Mouse (Mus musculus): Measurements from ENCODE around the gene Rapgef5.
A peak's percentile ranks its signal among the peaks of the same experiment; 100 is the strongest.

The Rapgef5 gene

GRCm38 (mm10) chr12:117720794-117721747, 204.8 kb downstream of the Rapgef5 start:
- no peak for DNase-seq (ENCODE audit: inconsistent ontology term)

GRCm38 (mm10) chr12:117721748-117722150, 205.5 kb downstream of the Rapgef5 start:
- no peak for DNase-seq (ENCODE audit: inconsistent ontology term)

- no peak for DNase-seq (ENCODE audit: inconsistent ontology term)
Measured at GRCm38 (mm10) chr12:117725011-117725410, 208.7 kb downstream of the Rapgef5 start.

- peak; percentile 25 for DNase-seq (ENCODE audit: inconsistent ontology term)
Measured at GRCm38 (mm10) chr12:117727481-117728177, 211.3 kb downstream of the Rapgef5 start.

GRCm38 (mm10) chr12:117728178-117728611, 211.9 kb downstream of the Rapgef5 start:
- peak; percentile 7 for DNase-seq (ENCODE audit: inconsistent ontology term)

GRCm38 (mm10) chr12:117733611-117734010, 217.3 kb downstream of the Rapgef5 start:
- DNase-seq (ENCODE audit: inconsistent ontology term) = no peak

- no peak for DNase-seq (ENCODE audit: inconsistent ontology term)
Measured at GRCm38 (mm10) chr12:117736130-117736529, 219.9 kb downstream of the Rapgef5 start.

- no peak for DNase-seq (ENCODE audit: inconsistent ontology term)
Measured at GRCm38 (mm10) chr12:117736928-117737327, 220.6 kb downstream of the Rapgef5 start.

- DNase-seq (ENCODE audit: inconsistent ontology term) = no peak
Measured at GRCm38 (mm10) chr12:117737332-117738031, 221.2 kb downstream of the Rapgef5 start.

- DNase-seq (ENCODE audit: inconsistent ontology term) = no peak
Measured at GRCm38 (mm10) chr12:117742487-117742886, 226.2 kb downstream of the Rapgef5 start.

GRCm38 (mm10) chr12:117744580-117745483, 228.6 kb downstream of the Rapgef5 start:
- no peak for DNase-seq (ENCODE audit: inconsistent ontology term)

GRCm38 (mm10) chr12:117746611-117747010, 230.3 kb downstream of the Rapgef5 start:
- no peak for DNase-seq (ENCODE audit: inconsistent ontology term)

- no peak for DNase-seq (ENCODE audit: inconsistent ontology term)
Measured at GRCm38 (mm10) chr12:117751045-117751444, 234.8 kb downstream of the Rapgef5 start.

GRCm38 (mm10) chr12:117751520-117752383, 235.5 kb downstream of the Rapgef5 start:
- peak; percentile 54 for DNase-seq (ENCODE audit: inconsistent ontology term)

- no peak for DNase-seq (ENCODE audit: inconsistent ontology term)
Measured at GRCm38 (mm10) chr12:117756010-117756409, 239.7 kb downstream of the Rapgef5 start.

- DNase-seq (ENCODE audit: inconsistent ontology term) = no peak
Measured at GRCm38 (mm10) chr12:117760373-117760772, 244.1 kb downstream of the Rapgef5 start.

- DNase-seq (ENCODE audit: inconsistent ontology term) = no peak
Measured at GRCm38 (mm10) chr12:117760846-117761245, 244.6 kb downstream of the Rapgef5 start.

GRCm38 (mm10) chr12:117761698-117762097, 245.4 kb downstream of the Rapgef5 start:
- DNase-seq (ENCODE audit: inconsistent ontology term) = no peak

- no peak for DNase-seq (ENCODE audit: inconsistent ontology term)
Measured at GRCm38 (mm10) chr12:117763247-117763646, 247.0 kb downstream of the Rapgef5 start.

- DNase-seq (ENCODE audit: inconsistent ontology term) = peak; percentile 77
Measured at GRCm38 (mm10) chr12:117764839-117765238, 248.6 kb downstream of the Rapgef5 start.

Data from Muller cell, postnatal 12 days (primary cell).